Mouse (Mus musculus): ENCODE results near the gene Crtc3. TPM values are rescaled to one million over a fixed set of nuclear protein-coding genes. Genes with fewer than 3 reads are reported as not detected.

Gene Crtc3
- total and polyA plus RNA-seq, 2 experiments from 2014 or later, result 14.2 to 14.8 TPM

GRCm38 (mm10) chr7:80626943-80627342, 61.7 kb downstream of the Crtc3 start:
- ATAC-seq (no peak), DNase-seq (no peak)
- Histone ChIP-seq H3K4me3 (ENCODE audit: low read depth, low read length) (no peak overlapping the region), H3K9ac (no peak overlapping the region), H3K27ac (ENCODE audit: low read depth, low read length) (no peak overlapping the region), H3K4me2 (ENCODE audit: low read depth) (no peak overlapping the region), H3K27me3 (ENCODE audit: insufficient read depth, low read length) (no peaks in the 10 kb centered on the region), H3K36me3 (ENCODE audit: insufficient read depth) (peaks cover 3% of the 10 kb centered on the region; the same call in 1 of the 2 replicates), H3K4me1 (ENCODE audit: insufficient read depth) (no peaks in the 10 kb centered on the region), H3K9me3 (ENCODE audit: low read length) (no peaks in the 10 kb centered on the region)
- WGBS, result 83% methylated on average over 5 of the region's 5 CpGs
- no peak for TF ChIP-seq CTCF (IDR thresholded peaks at IDR 0.05; ENCODE audit: low read depth)

GRCm38 (mm10) chr7:80625841-80626240, 62.8 kb downstream of the Crtc3 start:
- no peak for ATAC-seq
- Histone ChIP-seq H3K9ac (no peak overlapping the region), H3K4me3 (ENCODE audit: low read depth, low read length) (no peak overlapping the region), H3K9me3 (ENCODE audit: low read length) (no peaks in the 10 kb centered on the region), H3K4me2 (ENCODE audit: low read depth) (no peak overlapping the region), H3K27ac (ENCODE audit: low read depth, low read length) (no peak overlapping the region), H3K36me3 (ENCODE audit: insufficient read depth) (peaks cover 3% of the 10 kb centered on the region; the same call in 1 of the 2 replicates), H3K27me3 (ENCODE audit: insufficient read depth, low read length) (no peaks in the 10 kb centered on the region), H3K4me1 (ENCODE audit: insufficient read depth) (no peaks in the 10 kb centered on the region)
- TF ChIP-seq CTCF (IDR thresholded peaks at IDR 0.05; ENCODE audit: low read depth), result no peak
- 88% methylated on average over 7 of the region's 7 CpGs for WGBS
- DNase-seq, result no peak

GRCm38 (mm10) chr7:80623276-80623675, 65.4 kb downstream of the Crtc3 start:
- Histone ChIP-seq H3K27me3 (ENCODE audit: insufficient read depth, low read length) (no peaks in the 10 kb centered on the region), H3K4me1 (ENCODE audit: insufficient read depth) (no peaks in the 10 kb centered on the region), H3K4me3 (ENCODE audit: low read depth, low read length) (no peak overlapping the region), H3K36me3 (ENCODE audit: insufficient read depth) (peaks cover 3% of the 10 kb centered on the region; the same call in 1 of the 2 replicates), H3K9ac (no peak overlapping the region), H3K4me2 (ENCODE audit: low read depth) (no peak overlapping the region), H3K27ac (ENCODE audit: low read depth, low read length) (no peak overlapping the region), H3K9me3 (ENCODE audit: low read length) (no peaks in the 10 kb centered on the region)
- DNase-seq, result no peak
- no peak for ATAC-seq
- no peak for TF ChIP-seq CTCF (IDR thresholded peaks at IDR 0.05; ENCODE audit: low read depth)
- WGBS, result 85% methylated on average over 5 of the region's 5 CpGs

- WGBS, result 73% methylated on average over 9 of the region's 9 CpGs
- Histone ChIP-seq H3K27me3 (ENCODE audit: insufficient read depth, low read length) (no peaks in the 10 kb centered on the region), H3K4me1 (ENCODE audit: insufficient read depth) (no peaks in the 10 kb centered on the region), H3K9me3 (ENCODE audit: low read length) (no peaks in the 10 kb centered on the region), H3K27ac (ENCODE audit: low read depth, low read length) (no peak overlapping the region), H3K4me3 (ENCODE audit: low read depth, low read length) (no peak overlapping the region), H3K36me3 (ENCODE audit: insufficient read depth) (0 out of 2 replicates have a peak, but pooled peaks cover 5% of the 10 kb centered on the region), H3K4me2 (ENCODE audit: low read depth) (no peak overlapping the region), H3K9ac (no peak overlapping the region)
- 0 out of 2 replicates have a peak, but pooled peaks have one; percentile 20 for TF ChIP-seq CTCF (IDR thresholded peaks at IDR 0.05; ENCODE audit: low read depth)
- no peak for ATAC-seq
- no peak for DNase-seq
These were observed 72.6 kb downstream of the Crtc3 start for GRCm38 (mm10) chr7:80616096-80616495.

- WGBS, result 85% methylated on average over 3 of the region's 3 CpGs
- ATAC-seq (no peak), DNase-seq (no peak)
- no peaks in the 10 kb centered on the region for H3K9me3 ChIP-seq (ENCODE audit: low read length)
- no peak overlapping the region for H3K27ac ChIP-seq (ENCODE audit: low read depth, low read length)
- H3K4me1 ChIP-seq (ENCODE audit: insufficient read depth), result no peaks in the 10 kb centered on the region
- TF ChIP-seq CTCF (IDR thresholded peaks at IDR 0.05; ENCODE audit: low read depth), result no peak
- H3K4me3 ChIP-seq (ENCODE audit: low read depth, low read length), result no peak overlapping the region
- H3K27me3 ChIP-seq (ENCODE audit: insufficient read depth, low read length), result no peaks in the 10 kb centered on the region
- no peak overlapping the region for H3K9ac ChIP-seq
- peaks cover 11% of the 10 kb centered on the region; the same call in 1 of the 2 replicates for H3K36me3 ChIP-seq (ENCODE audit: insufficient read depth)
- H3K4me2 ChIP-seq (ENCODE audit: low read depth), result no peak overlapping the region
These were observed 74.6 kb downstream of the Crtc3 start for GRCm38 (mm10) chr7:80614042-80614441.

GRCm38 (mm10) chr7:80612191-80612787, 76.4 kb downstream of the Crtc3 start:
- Histone ChIP-seq H3K27ac (ENCODE audit: low read depth, low read length) (no peak overlapping the region), H3K36me3 (ENCODE audit: insufficient read depth) (peaks cover 18% of the 10 kb centered on the region), H3K4me3 (ENCODE audit: low read depth, low read length) (no peak overlapping the region), H3K4me2 (ENCODE audit: low read depth) (no peak overlapping the region), H3K9ac (no peak overlapping the region), H3K4me1 (ENCODE audit: insufficient read depth) (no peaks in the 10 kb centered on the region), H3K27me3 (ENCODE audit: insufficient read depth, low read length) (no peaks in the 10 kb centered on the region), H3K9me3 (ENCODE audit: low read length) (no peaks in the 10 kb centered on the region)
- TF ChIP-seq CTCF (IDR thresholded peaks at IDR 0.05; ENCODE audit: low read depth), result no peak
- no peak for DNase-seq
- ATAC-seq, result no peak
- 66% methylated on average over 11 of the region's 11 CpGs for WGBS

GRCm38 (mm10) chr7:80611646-80612045, 77.0 kb downstream of the Crtc3 start:
- Histone ChIP-seq H3K27me3 (ENCODE audit: insufficient read depth, low read length) (no peaks in the 10 kb centered on the region), H3K4me2 (ENCODE audit: low read depth) (no peak overlapping the region), H3K9ac (no peak overlapping the region), H3K9me3 (ENCODE audit: low read length) (no peaks in the 10 kb centered on the region), H3K36me3 (ENCODE audit: insufficient read depth) (peaks cover 20% of the 10 kb centered on the region), H3K4me3 (ENCODE audit: low read depth, low read length) (no peak overlapping the region), H3K27ac (ENCODE audit: low read depth, low read length) (no peak overlapping the region), H3K4me1 (ENCODE audit: insufficient read depth) (no peaks in the 10 kb centered on the region)
- ATAC-seq, result no peak
- no peak for DNase-seq
- WGBS, result 65% methylated on average over 7 of the region's 7 CpGs
- TF ChIP-seq CTCF (IDR thresholded peaks at IDR 0.05; ENCODE audit: low read depth), result no peak

Measured in forebrain, postnatal 0 days (tissue).